Mouse (Mus musculus): ENCODE measurements around the gene Cadm1. TPM values are rescaled to one million over a fixed set of nuclear protein-coding genes. Genes with fewer than 3 reads are reported as not detected.

The Cadm1 gene
- polyA plus RNA-seq, 1 experiment from 2014 or later, result 68.4 TPM

- Histone ChIP-seq H3K27ac (no peak overlapping the region), H3K36me3 (no peaks in the 10 kb centered on the region), H3K4me1 (peaks cover 13% of the 10 kb centered on the region), H3K27me3 (ENCODE audit: insufficient read depth, poor library complexity, severe bottlenecking) (no peaks in the 10 kb centered on the region), H3K9me3 (no peaks in the 10 kb centered on the region), H3K4me3 (no peak overlapping the region)
- no peak for DNase-seq (ENCODE audit: low spot score)
- WGBS, result 75% methylated on average over 5 of the region's 5 CpGs
Observed at GRCm38 (mm10) chr9:47858134-47858533, 328.2 kb downstream of the Cadm1 start.

DNA sequence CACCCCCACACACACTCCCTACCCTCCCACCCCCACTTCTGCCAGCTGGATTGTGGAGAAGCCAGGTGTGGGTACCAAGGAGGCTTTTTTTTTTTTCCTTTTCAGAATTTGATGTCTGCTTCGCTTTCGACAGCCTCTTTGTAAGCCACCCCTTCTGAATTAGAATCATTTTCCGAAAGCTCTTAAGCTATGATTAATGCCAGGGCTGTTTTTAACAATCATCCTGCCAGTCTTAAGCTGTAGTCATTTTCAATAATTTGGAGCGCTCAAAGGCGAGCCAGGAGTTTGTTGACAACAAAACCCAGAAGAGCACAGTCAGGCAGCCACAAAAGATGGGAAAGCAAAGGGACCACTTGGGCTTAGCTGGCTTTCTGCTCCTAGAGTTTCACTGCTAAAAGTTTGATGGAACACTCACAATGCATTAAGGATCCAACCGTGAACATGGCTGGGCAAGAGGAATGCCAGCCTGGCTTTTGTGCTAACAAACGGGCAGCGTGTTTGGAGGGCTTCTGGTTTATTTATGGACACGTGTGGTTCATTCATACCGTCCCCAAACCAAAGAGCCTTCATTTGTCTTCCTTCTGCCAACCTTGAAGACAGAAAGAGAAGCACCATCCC, 328.9 kb downstream of the Cadm1 start:
- H3K27me3 ChIP-seq (ENCODE audit: insufficient read depth, poor library complexity, severe bottlenecking), result no peaks in the 10 kb centered on the region
- no peak overlapping the region for H3K4me3 ChIP-seq
- WGBS, result 81% methylated on average over 10 of the region's 10 CpGs
- H3K36me3 ChIP-seq, result no peaks in the 10 kb centered on the region
- DNase-seq (ENCODE audit: low spot score), result no peak
- no peaks in the 10 kb centered on the region for H3K9me3 ChIP-seq
- H3K4me1 ChIP-seq, result peaks cover 13% of the 10 kb centered on the region
- H3K27ac ChIP-seq, result no peak overlapping the region

- H3K27ac ChIP-seq, result no peak overlapping the region
- no peaks in the 10 kb centered on the region for H3K9me3 ChIP-seq
- peaks cover 22% of the 10 kb centered on the region for H3K4me1 ChIP-seq
Observed at GRCm38 (mm10) chr9:47860994-47861393, 331.0 kb downstream of the Cadm1 start.

DNA sequence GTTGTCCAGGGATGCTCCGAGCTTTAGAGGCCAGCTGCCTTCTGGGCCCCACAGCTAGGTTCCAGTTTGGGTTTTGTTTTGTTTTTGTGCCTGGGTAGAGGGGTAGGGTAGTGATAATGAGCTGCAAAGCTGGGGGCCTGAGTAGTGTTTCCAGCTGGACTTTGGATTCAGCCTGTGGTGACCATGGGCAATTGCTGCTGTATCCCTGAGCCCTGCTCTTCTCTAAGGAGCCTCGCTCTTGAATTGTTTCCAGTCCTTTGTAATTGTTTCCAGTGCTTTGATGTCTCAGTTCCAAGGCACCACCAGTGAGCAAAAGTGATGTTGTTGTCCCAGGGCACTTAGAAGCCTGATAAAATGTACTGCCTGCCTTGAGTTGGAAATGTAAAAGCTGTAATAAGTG, 331.8 kb downstream of the Cadm1 start:
- no peak for DNase-seq (ENCODE audit: low spot score)
- 51% methylated on average over 2 of the region's 2 CpGs for WGBS
- 0 out of 2 replicates have a peak overlapping the region, but pooled peaks have one; percentile 24 for H3K27ac ChIP-seq

More at GRCm38 (mm10) chr9:47860994-47861393, 331.0 kb downstream of the Cadm1 start:
- peaks cover 4% of the 10 kb centered on the region; the same call in 1 of the 2 replicates for H3K27me3 ChIP-seq (ENCODE audit: insufficient read depth, poor library complexity, severe bottlenecking)
- no peak for DNase-seq (ENCODE audit: low spot score)
- WGBS, result 68% methylated on average over 3 of the region's 3 CpGs
- H3K36me3 ChIP-seq, result no peaks in the 10 kb centered on the region
- H3K4me3 ChIP-seq, result no peak overlapping the region

DNA sequence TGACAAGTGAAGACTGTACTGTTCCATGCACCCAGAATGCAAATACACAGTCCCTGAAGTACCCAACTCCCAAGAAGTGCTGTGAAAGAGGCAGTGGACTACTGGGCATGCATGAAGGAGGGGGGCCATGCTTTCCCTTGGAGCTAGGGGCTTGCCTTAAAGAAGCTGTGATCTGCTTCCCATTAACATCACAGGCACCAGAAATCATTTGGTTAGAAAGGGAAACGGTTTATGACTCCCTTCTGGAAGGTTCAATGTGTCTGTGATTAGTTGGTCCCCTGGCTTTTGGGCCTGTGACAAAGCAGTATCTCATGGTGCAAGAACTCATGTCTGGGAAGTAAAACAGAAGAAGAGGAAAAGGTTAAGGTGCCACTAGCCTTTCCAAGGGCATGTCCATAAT, 336.0 kb downstream of the Cadm1 start:
- 82% methylated on average over 1 of the region's 1 CpGs for WGBS
- no peak overlapping the region for H3K27ac ChIP-seq

More for the DNA sequence above, 331.8 kb downstream of the Cadm1 start:
- peaks cover 10% of the 10 kb centered on the region; the same call in 1 of the 2 replicates for H3K27me3 ChIP-seq (ENCODE audit: insufficient read depth, poor library complexity, severe bottlenecking)
- no peaks in the 10 kb centered on the region for H3K36me3 ChIP-seq
- peaks cover 22% of the 10 kb centered on the region for H3K4me1 ChIP-seq
- H3K4me3 ChIP-seq, result no peak overlapping the region
- H3K9me3 ChIP-seq, result no peaks in the 10 kb centered on the region

DNA sequence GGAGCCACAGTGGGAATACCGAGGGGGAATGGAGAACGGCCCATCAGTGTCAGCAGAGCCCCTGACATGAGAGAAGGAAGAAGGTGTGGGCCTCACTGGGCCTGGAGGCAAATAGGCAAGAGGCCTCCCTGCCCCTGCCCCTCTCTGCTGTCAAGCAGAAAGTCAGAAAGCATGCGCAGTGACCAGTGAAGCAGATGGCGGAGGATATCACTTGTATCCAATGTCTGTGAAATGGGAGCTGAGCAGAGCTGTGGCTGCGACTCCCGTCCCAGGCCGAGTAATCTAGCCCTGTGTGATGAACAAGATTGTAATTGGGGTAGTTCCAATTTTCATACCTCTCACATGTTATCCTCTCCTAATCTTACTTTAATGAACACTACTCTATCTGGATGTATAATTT, 337.5 kb downstream of the Cadm1 start:
- no peak for DNase-seq (ENCODE audit: low spot score)
- no peaks in the 10 kb centered on the region for H3K36me3 ChIP-seq
- peaks cover 15% of the 10 kb centered on the region; the same call in 1 of the 2 replicates for H3K4me1 ChIP-seq
- H3K9me3 ChIP-seq, result no peaks in the 10 kb centered on the region
- WGBS, result 83% methylated on average over 7 of the region's 7 CpGs
- no peak overlapping the region for H3K27ac ChIP-seq
- peaks cover 26% of the 10 kb centered on the region; the same call in 1 of the 2 replicates for H3K27me3 ChIP-seq (ENCODE audit: insufficient read depth, poor library complexity, severe bottlenecking)
- H3K4me3 ChIP-seq, result no peak overlapping the region

More for the DNA sequence above, 336.0 kb downstream of the Cadm1 start:
- DNase-seq (ENCODE audit: low spot score), result no peak
- Histone ChIP-seq H3K4me3 (no peak overlapping the region), H3K27me3 (ENCODE audit: insufficient read depth, poor library complexity, severe bottlenecking) (peaks cover 26% of the 10 kb centered on the region; the same call in 1 of the 2 replicates), H3K9me3 (no peaks in the 10 kb centered on the region), H3K36me3 (no peaks in the 10 kb centered on the region), H3K4me1 (peaks cover 24% of the 10 kb centered on the region)

GRCm38 (mm10) chr9:47869661-47870060, 339.7 kb downstream of the Cadm1 start:
- no peak for DNase-seq (ENCODE audit: low spot score)
- Histone ChIP-seq H3K4me3 (no peak overlapping the region), H3K9me3 (no peaks in the 10 kb centered on the region), H3K36me3 (no peaks in the 10 kb centered on the region), H3K27ac (no peak overlapping the region), H3K4me1 (peaks cover 20% of the 10 kb centered on the region; the same call in 1 of the 2 replicates), H3K27me3 (ENCODE audit: insufficient read depth, poor library complexity, severe bottlenecking) (peaks cover 26% of the 10 kb centered on the region; the same call in 1 of the 2 replicates)
- WGBS, result 80% methylated on average over 5 of the region's 5 CpGs

- Histone ChIP-seq H3K4me3 (no peak overlapping the region), H3K4me1 (peaks cover 12% of the 10 kb centered on the region; the same call in 1 of the 2 replicates), H3K27me3 (ENCODE audit: insufficient read depth, poor library complexity, severe bottlenecking) (peaks cover 5% of the 10 kb centered on the region; the same call in 1 of the 2 replicates), H3K27ac (no peak overlapping the region), H3K9me3 (no peaks in the 10 kb centered on the region), H3K36me3 (no peaks in the 10 kb centered on the region)
- 84% methylated on average over 10 of the region's 10 CpGs for WGBS
- DNase-seq (ENCODE audit: low spot score), result no peak
Observed at GRCm38 (mm10) chr9:47876557-47877206, 346.7 kb downstream of the Cadm1 start.

- H3K27ac ChIP-seq, result no peak overlapping the region
- no peaks in the 10 kb centered on the region for H3K9me3 ChIP-seq
- H3K4me3 ChIP-seq, result no peak overlapping the region
- no peak for DNase-seq (ENCODE audit: low spot score)
- 79% methylated on average over 8 of the region's 8 CpGs for WGBS
- peaks cover 8% of the 10 kb centered on the region; the same call in 1 of the 2 replicates for H3K27me3 ChIP-seq (ENCODE audit: insufficient read depth, poor library complexity, severe bottlenecking)
- H3K36me3 ChIP-seq, result no peaks in the 10 kb centered on the region
- peaks cover 10% of the 10 kb centered on the region for H3K4me1 ChIP-seq
Observed at GRCm38 (mm10) chr9:47880171-47880570, 350.2 kb downstream of the Cadm1 start.

DNA sequence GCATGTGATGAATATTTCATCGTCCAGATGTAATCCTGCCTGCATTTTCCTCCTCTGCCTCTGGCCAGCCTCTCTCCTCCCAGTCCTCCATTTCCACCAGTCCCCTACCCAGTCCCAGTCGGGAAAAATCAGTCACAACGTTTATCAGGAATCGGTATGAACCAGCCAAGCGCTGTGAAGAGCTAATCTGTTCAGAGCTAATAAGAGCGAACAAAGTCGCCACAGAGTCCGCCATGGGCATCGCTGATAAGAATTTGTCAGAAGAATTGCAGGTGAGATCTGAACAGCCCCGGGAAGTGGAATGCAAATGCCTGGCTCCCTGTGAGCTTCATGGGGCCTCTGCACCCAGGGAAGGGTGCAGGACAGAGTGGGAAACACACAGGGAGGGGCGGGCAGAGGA, 352.4 kb downstream of the Cadm1 start:
- Histone ChIP-seq H3K4me3 (no peak overlapping the region), H3K4me1 (peaks cover 10% of the 10 kb centered on the region), H3K27me3 (ENCODE audit: insufficient read depth, poor library complexity, severe bottlenecking) (peaks cover 8% of the 10 kb centered on the region; the same call in 1 of the 2 replicates), H3K36me3 (no peaks in the 10 kb centered on the region), H3K9me3 (no peaks in the 10 kb centered on the region), H3K27ac (no peak overlapping the region; the same call in 1 of the 2 replicates)
- DNase-seq (ENCODE audit: low spot score), result no peak
- WGBS, result 34% methylated on average over 11 of the region's 11 CpGs

GRCm38 (mm10) chr9:47891721-47892120, 361.7 kb downstream of the Cadm1 start:
- H3K27me3 ChIP-seq (ENCODE audit: insufficient read depth, poor library complexity, severe bottlenecking), result no peaks in the 10 kb centered on the region
- peaks cover 20% of the 10 kb centered on the region for H3K4me1 ChIP-seq
- H3K4me3 ChIP-seq, result no peak overlapping the region
- H3K9me3 ChIP-seq, result no peaks in the 10 kb centered on the region
- H3K27ac ChIP-seq, result no peak overlapping the region
- WGBS, result 78% methylated on average over 8 of the region's 8 CpGs
- no peaks in the 10 kb centered on the region for H3K36me3 ChIP-seq
- DNase-seq (ENCODE audit: low spot score), result no peak

GRCm38 (mm10) chr9:47892995-47893394, 363.0 kb downstream of the Cadm1 start:
- Histone ChIP-seq H3K27ac (no peak overlapping the region), H3K4me3 (no peak overlapping the region), H3K9me3 (no peaks in the 10 kb centered on the region), H3K27me3 (ENCODE audit: insufficient read depth, poor library complexity, severe bottlenecking) (no peaks in the 10 kb centered on the region), H3K36me3 (no peaks in the 10 kb centered on the region), H3K4me1 (peaks cover 20% of the 10 kb centered on the region)
- DNase-seq (ENCODE audit: low spot score), result no peak
- WGBS, result 84% methylated on average over 6 of the region's 6 CpGs

- Histone ChIP-seq H3K36me3 (no peaks in the 10 kb centered on the region), H3K27ac (peak overlapping the region; percentile 67), H3K27me3 (ENCODE audit: insufficient read depth, poor library complexity, severe bottlenecking) (no peaks in the 10 kb centered on the region), H3K4me3 (no peak overlapping the region), H3K4me1 (peaks cover 20% of the 10 kb centered on the region), H3K9me3 (no peaks in the 10 kb centered on the region)
- no peak for DNase-seq (ENCODE audit: low spot score)
- 48% methylated on average over 5 of the region's 5 CpGs for WGBS
Observed at GRCm38 (mm10) chr9:47894096-47894495, 364.1 kb downstream of the Cadm1 start.

All from heart, embryonic 10.5 days (tissue).